Mouse (Mus musculus) olfactory bulb, adult 2 months (tissue): ENCODE measurements at regions not wholly inside any gene's neighbourhood (a gene's known extent, or its start where the extent isn't known, plus 50 kb on each side); places are given as distances from the start of the nearest gene placed in this dataset.

Source experiments
- H3K27ac ChIP-seq: fragments of 200-500 bp; 2 replicates; pipeline ENCODE4 v1.5.1; 2012; ENCODE audit warnings: low read depth, low read length; ENCODE audit not compliant: insufficient read depth
- H3K4me1 ChIP-seq: fragments of 200-500 bp; 2 replicates; pipeline ENCODE4 v1.6.1; 2012; ENCODE audit warnings: low read length; ENCODE audit not compliant: control insufficient read depth, insufficient read depth
- H3K4me3 ChIP-seq: fragments of 200-500 bp; 2 replicates; pipeline ENCODE4 v1.5.1; 2012; ENCODE audit warnings: mild to moderate bottlenecking, low read depth, low read length, moderate library complexity; ENCODE audit not compliant: insufficient read depth
- CTCF ChIP-seq: fragments of 200-500 bp; IDR thresholded peaks from 2 replicates; pipeline ENCODE4 v1.5.1; 2012; ENCODE audit warnings: low read depth, mild to moderate bottlenecking, low read length, moderate library complexity; ENCODE audit not compliant: insufficient read depth
- POLR2A ChIP-seq: fragments of 200-500 bp; IDR thresholded peaks from 2 replicates; pipeline ENCODE4 v1.6.1; 2012; ENCODE audit warnings: mild to moderate bottlenecking, low read depth, low read length, moderate library complexity; ENCODE audit not compliant: insufficient read depth
- WGBS: fragments of 180-500 bp; shearing (Covaris S2); methylation state at CpG from one replicate; pipeline ENCODE4 v1.1.7; 2018; 5-methylcytosine and 5-hydroxymethylcytosine counted together

- 96% methylated on average over 12 of the region's 12 CpGs for WGBS
- no peak overlapping the region for H3K27ac ChIP-seq
- no peak overlapping the region for H3K4me3 ChIP-seq
- H3K4me1 ChIP-seq = peaks cover 14% of the 10 kb centered on the region
- TF ChIP-seq CTCF (no peak), POLR2A (no peak)
These were observed 258.3 kb downstream of the Uaca start for GRCm38 (mm10) chr9:61052621-61053020.

DNA sequence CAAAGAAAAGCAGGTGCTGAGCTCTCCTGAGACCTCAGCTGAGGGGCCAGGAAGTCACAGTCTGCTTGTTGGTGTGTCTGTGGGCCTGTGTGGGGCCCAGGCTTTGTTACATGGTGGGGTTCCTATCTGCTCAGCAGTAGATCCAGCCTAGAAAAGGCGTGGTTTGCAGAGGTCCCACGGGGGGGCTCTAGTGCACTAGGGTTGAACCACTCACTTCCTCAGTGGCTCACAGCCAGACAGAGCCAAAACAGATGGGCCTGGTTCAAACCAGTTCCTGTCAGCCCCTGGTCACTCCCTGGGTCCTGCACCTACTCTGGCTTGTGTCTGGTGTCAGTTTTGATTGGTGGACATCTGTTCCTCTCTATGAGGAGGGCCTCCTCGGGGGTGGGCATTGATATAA is 260.1 kb downstream of the Uaca start:
- 61% methylated on average over 3 of the region's 3 CpGs for WGBS
- Histone ChIP-seq H3K4me1 (peaks cover 14% of the 10 kb centered on the region), H3K27ac (no peak overlapping the region), H3K4me3 (no peak overlapping the region)
- no peak for TF ChIP-seq CTCF
- TF ChIP-seq POLR2A = no peak

DNA sequence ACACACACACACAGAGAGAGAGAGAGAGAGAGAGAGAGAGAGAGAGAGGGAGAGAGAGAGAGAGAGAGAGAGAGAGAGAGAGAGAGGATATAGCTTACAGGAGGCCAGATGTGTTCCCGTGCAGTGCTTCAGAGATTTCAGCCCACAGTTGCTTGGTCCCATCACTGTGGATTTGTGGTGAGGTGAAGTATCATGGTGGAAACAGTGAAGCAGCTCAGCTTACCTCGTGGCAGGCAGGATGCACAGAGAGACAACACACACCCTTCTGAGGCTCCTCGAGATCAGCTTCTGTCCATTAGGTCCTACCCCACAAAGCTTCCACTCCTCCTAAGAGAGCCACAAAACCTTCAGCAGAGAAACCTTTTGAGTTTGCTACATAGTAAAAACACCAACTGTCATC is 261.1 kb downstream of the Uaca start:
- Histone ChIP-seq H3K4me3 (no peak overlapping the region), H3K27ac (no peak overlapping the region), H3K4me1 (peaks cover 14% of the 10 kb centered on the region)
- 93% methylated on average over 3 of the region's 3 CpGs for WGBS
- TF ChIP-seq POLR2A (no peak), CTCF (no peak)

GRCm38 (mm10) chr9:61055928-61056730 is 261.8 kb downstream of the Uaca start:
- no peak overlapping the region for H3K27ac ChIP-seq
- WGBS = 85% methylated on average over 15 of the region's 15 CpGs
- TF ChIP-seq POLR2A (no peak), CTCF (no peak)
- H3K4me3 ChIP-seq = no peak overlapping the region
- peaks cover 14% of the 10 kb centered on the region for H3K4me1 ChIP-seq

GRCm38 (mm10) chr9:61056731-61057270 is 262.5 kb downstream of the Uaca start:
- no peak overlapping the region for H3K27ac ChIP-seq
- peaks cover 14% of the 10 kb centered on the region for H3K4me1 ChIP-seq
- H3K4me3 ChIP-seq = no peak overlapping the region
- WGBS = 20% methylated on average over 10 of the region's 10 CpGs
- TF ChIP-seq CTCF (no peak), POLR2A (no peak)

GRCm38 (mm10) chr9:61059225-61059624 is 264.9 kb downstream of the Uaca start:
- no peak overlapping the region for H3K27ac ChIP-seq
- H3K4me3 ChIP-seq = no peak overlapping the region
- no peak for TF ChIP-seq POLR2A
- TF ChIP-seq CTCF = no peak

DNA sequence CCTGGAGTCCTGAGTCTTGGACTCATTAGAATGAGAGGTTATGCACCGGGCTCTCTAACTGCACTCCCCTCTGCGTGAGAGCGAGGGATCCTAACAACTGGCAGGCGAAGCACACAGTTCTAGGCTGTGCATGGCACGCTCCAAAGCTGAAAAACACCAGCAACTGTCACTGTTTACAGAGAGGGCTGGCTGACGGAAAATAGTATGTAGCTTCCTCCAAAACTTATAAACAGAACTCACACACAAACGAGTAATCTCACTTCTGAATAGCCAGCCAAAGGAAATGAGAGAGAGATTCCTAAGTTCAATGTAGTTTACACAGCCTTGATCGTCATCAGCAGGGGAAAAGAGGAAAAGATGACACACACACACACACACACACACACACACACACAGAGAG is 266.6 kb downstream of the Uaca start:
- 80% methylated on average over 8 of the region's 8 CpGs for WGBS
- Histone ChIP-seq H3K27ac (no peak overlapping the region), H3K4me3 (no peak overlapping the region), H3K4me1 (peaks cover 14% of the 10 kb centered on the region)
- TF ChIP-seq CTCF = no peak
- TF ChIP-seq POLR2A = no peak

More at GRCm38 (mm10) chr9:61059225-61059624, 264.9 kb downstream of the Uaca start:
- peaks cover 14% of the 10 kb centered on the region for H3K4me1 ChIP-seq

GRCm38 (mm10) chr9:61064714-61065305 is 270.5 kb downstream of the Uaca start:
- 88% methylated on average over 8 of the region's 8 CpGs for WGBS
- Histone ChIP-seq H3K4me3 (no peak overlapping the region), H3K27ac (no peak overlapping the region)

DNA sequence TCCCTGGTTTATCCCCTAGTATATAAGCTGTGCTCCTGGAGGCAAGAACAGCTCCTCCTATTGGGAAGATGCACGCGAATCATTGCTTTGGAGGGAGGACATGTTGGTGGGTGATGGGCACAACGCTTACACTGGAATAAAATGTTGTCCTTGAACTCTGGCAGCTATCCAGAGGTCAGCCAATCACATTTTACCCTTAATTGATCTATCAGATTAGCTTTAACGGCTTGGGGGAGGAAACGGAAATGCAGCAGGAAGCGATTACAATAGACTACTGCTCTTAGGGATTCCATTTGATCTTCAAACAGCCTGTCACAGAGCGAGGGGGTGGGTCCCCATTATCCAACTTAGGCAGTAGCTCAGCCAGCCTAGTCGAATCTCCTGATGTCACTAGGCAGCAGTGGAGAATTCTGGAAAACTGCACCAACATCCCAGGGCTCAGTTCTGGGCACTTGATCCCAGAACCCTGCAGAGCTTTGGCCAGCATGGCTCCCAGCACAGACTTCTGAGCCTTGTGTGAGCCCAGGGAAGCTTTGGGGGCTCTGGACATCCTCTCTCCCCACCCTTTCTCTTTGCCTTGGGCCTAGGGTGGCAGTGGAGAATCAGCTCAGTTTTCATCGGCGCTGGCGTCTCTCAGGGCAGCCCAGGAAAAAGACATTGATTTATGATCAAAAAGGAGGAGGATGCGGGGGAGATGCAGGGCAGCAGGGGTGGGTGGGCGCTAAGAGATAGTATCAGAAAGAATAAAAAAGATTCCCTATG is 275.4 kb downstream of the Uaca start:
- 0 out of 2 replicates have a peak, but pooled peaks cover 3% of the 10 kb centered on the region for H3K4me1 ChIP-seq
- WGBS = 77% methylated on average over 13 of the region's 13 CpGs
- no peak for TF ChIP-seq POLR2A
- no peak overlapping the region for H3K4me3 ChIP-seq
- no peak overlapping the region for H3K27ac ChIP-seq

More at GRCm38 (mm10) chr9:61064714-61065305, 270.5 kb downstream of the Uaca start:
- 0 out of 2 replicates have a peak, but pooled peaks cover under 1% of the 10 kb centered on the region for H3K4me1 ChIP-seq
- TF ChIP-seq CTCF (no peak), POLR2A (no peak)
